Mouse (Mus musculus) CD4-positive, CD25-positive, alpha-beta regulatory T cell, adult 9 weeks (primary cell): ENCODE measurements around the gene Pmm1. TPM values are rescaled to one million over a fixed set of nuclear protein-coding genes. Genes with fewer than 3 reads are reported as not detected.

Experiments
- polyA plus RNA-seq: library from polyadenylated mRNA; unstranded; fragments of 100-300 nt; shearing (Covaris generic); gene quantifications from one replicate; pipeline ENCODE4 v1.2.1, GENCODE M21; 2017

Pmm1 gene
- polyA plus RNA-seq: 13.2 TPM

DNA sequence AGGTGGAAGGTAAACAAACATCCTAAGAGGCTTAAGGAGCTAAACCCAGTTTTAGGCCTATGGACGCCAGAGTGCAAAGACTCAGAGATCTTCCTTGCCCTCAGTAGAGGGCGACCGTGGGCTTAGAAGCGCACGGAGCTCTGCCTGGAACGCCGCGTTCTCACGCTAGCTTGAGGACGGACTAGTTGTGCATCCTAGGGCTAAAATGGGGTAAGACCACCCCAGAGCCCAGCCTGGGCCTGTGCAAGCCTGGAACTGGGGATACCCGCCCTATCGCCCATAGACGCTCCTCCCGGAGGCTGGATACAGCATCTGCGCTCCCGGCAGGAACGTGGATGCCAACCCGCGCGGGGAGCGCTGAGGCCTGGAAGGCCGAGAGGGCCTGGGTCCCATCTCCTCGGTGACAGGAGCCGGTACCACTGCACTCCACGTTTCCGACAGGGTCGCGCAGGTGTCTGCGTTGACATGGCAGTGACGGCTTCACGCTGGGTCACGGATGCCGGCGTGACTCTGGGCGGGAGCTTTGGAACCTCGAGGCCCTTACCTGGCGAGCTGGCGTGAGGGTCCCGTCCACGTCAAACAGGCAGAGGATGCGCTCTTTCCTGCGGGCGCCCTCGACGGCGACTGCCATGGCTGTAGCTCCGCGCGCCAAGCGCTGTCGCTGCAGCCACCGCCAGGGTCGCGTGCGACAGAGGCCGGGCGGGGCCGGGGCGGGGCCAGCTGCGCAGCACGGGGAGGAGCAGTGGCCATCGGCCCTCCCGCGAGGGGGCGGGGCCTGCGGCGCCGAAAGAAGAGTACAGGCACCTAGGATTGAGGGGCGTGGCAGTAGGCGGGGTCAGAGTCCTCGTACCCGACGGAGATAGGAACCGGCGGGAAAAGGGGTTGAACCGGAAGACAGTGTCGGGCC, at the start of gene Pmm1:
Pmm1 (minus strand) TSS at position 760 of the 907 bp plus-strand sequence.

DNA sequence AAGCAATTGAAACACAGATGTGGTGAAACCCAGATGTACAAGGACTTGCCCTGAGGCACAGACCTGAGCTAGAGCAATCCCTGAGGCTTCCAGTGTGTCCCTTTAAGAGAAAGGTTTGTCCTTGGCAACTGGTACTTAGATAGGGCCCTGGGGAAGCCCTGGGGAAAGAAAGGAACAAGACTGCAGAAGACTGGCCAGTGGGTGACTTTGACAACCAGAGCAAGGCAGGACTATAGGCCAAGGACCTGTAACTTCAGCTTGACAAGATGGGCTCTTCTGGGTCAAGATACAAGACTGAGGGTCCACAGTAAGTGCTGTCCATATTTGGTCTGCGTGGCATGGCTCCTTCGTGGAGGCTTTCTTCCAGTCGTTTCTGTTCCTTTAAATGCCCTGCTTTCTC, 26.9 kb upstream of the Pmm1 start, which contains the start of gene Xrcc6:
Xrcc6 (plus strand) TSS at position 190 of the 400 bp plus-strand sequence.

DNA sequence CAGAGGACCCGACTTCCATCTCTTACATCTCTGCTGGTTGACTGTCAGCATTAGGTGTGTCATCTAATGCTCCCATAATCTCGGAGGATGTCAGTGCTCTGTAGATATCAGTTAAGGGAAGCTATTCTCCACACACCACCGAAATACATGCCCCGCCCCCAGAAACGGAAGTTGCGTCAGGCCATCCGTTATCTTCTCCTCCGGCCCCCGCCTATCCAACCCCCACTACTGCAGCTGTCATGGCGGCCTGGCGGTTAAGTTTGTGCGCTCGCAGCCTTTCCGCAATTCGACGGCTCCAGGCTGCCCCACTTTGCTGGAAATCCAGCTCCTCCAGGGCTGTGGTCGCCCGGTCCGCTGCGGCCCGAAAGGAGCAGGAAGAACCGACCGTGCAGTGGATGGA, 19.6 kb upstream of the Pmm1 start, which contains the start of gene 1700029P11Rik:
1700029P11Rik (plus strand) TSS at position 220 of the 400 bp plus-strand sequence.

DNA sequence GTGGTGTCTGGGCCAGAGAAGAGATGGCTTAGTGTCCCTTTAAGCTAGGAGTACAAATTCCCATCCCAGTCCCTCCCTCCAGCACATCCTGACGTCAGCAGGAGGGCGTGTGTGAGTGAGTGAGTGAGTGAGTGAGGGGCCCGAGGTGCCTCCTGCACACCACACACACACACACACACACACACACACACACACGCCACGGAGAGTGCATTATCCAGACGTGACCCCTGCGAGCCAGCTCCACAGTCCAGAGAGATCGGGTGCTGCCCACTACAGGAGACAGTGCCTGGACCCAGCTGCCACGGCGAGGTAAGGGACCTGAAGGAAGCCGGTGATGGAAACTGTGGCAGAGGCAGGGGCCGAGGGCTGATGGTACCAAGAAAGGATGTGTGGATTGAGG, 24.1 kb downstream of the Pmm1 start, which contains the start of gene Csdc2:
Csdc2 (plus strand) TSS at position 81 of the 400 bp plus-strand sequence.

DNA sequence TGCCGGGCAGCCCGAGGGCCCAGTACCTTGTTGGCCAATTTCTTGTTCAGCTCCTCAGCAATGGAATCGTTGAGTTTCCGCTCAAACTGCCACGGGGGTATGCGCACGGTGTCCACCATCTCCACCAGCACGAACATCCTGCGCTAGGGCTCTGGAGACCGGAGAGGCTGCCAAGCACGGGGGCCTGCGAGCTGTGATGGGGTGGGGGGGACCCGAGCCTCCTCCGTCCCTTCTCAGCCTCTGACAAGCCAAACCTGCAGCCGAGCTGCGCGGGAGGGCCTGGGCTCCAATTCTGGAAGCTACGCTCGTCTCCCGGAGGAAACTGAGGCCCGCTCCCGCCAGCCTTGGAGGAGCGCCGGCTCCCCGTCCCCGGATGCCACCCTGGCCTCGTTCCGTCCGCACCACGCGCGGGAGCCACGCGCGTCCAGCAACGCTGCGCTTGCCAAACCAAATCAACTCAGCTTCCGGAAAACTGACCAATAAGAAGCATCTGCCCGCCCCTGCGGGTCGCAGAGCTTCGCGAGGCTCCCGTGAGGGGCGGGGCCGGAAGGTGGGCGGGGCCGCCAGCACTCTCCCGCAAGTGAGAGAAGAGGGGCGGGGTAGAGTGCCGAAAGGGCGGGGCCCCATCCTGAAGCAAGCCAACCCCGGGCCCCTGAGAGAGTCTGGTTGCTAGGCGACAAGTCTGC, 34.8 kb downstream of the Pmm1 start, which contains the start of gene Polr3h:
Polr3h (minus strand) TSS at position 481 of the 686 bp plus-strand sequence.

Other genes starting within 250 kb of the Pmm1 start
- gene Zc3h7b, start 215.9 kb downstream of the Pmm1 start, polyA plus RNA-seq: 4.7 TPM
- 80.3 TPM for gene Rangap1, start 215.4 kb downstream of the Pmm1 start, polyA plus RNA-seq
- gene Tef, start 158.5 kb downstream of the Pmm1 start, polyA plus RNA-seq: 18.8 TPM
- gene Tob2, start 102.1 kb downstream of the Pmm1 start, polyA plus RNA-seq: 81.1 TPM
- gene Phf5a, start 89.0 kb downstream of the Pmm1 start, polyA plus RNA-seq: 108 TPM
- 149 TPM for gene Aco2, start 88.6 kb downstream of the Pmm1 start, polyA plus RNA-seq
- 51.9 TPM for gene Polr3h, start 34.7 kb downstream of the Pmm1 start, polyA plus RNA-seq
- gene Csdc2, start 24.2 kb downstream of the Pmm1 start, polyA plus RNA-seq: not detected
- gene 1700029P11Rik, start 19.6 kb upstream of the Pmm1 start, polyA plus RNA-seq: not detected
- 79.4 TPM for gene Xrcc6, start 26.9 kb upstream of the Pmm1 start, polyA plus RNA-seq
- 16.0 TPM for gene Desi1, start 72.9 kb upstream of the Pmm1 start, polyA plus RNA-seq
- 183 TPM for gene Snu13, start 86.7 kb upstream of the Pmm1 start, polyA plus RNA-seq
- gene 4930407I10Rik, start 98.2 kb upstream of the Pmm1 start, polyA plus RNA-seq: not detected
- 0.11 TPM for gene Mei1, start 109.1 kb upstream of the Pmm1 start, polyA plus RNA-seq
- gene Ccdc134, start 167.0 kb upstream of the Pmm1 start, polyA plus RNA-seq: 32.0 TPM
- gene Srebf2, start 186.3 kb upstream of the Pmm1 start, polyA plus RNA-seq: 187 TPM